Mouse (Mus musculus) erythroblast, embryonic 14.5 days (primary cell): ENCODE measurements around the gene Nfkbid. TPM values are rescaled to one million over a fixed set of nuclear protein-coding genes. Genes with fewer than 3 reads are reported as not detected.

Source experiments
- H3K27me3 ChIP-seq: 2 replicates; pipeline ENCODE4 v1.6.1; 2012; ENCODE audit warnings: inconsistent platforms; ENCODE audit not compliant: control insufficient read depth
- H3K36me3 ChIP-seq: 2 replicates; pipeline ENCODE4 v1.6.1; 2012; ENCODE audit warnings: mild to moderate bottlenecking, inconsistent platforms; ENCODE audit not compliant: control insufficient read depth
- H3K4me1 ChIP-seq: 2 replicates; pipeline ENCODE4 v1.6.1; 2012; ENCODE audit warnings: inconsistent platforms; ENCODE audit not compliant: control insufficient read depth
- H3K4me3 ChIP-seq: replicated peaks from 2 replicates; pipeline ENCODE3; 2012; ENCODE audit warnings: moderate library complexity, mild to moderate bottlenecking, inconsistent platforms
- H3K9me3 ChIP-seq: 2 replicates; pipeline ENCODE4 v1.6.1; 2012; ENCODE audit warnings: low read length, inconsistent platforms, mixed read lengths; ENCODE audit not compliant: control insufficient read depth
- GATA1 ChIP-seq: IDR thresholded peaks from 2 replicates; pipeline ENCODE4 v1.6.1; 2012; ENCODE audit warnings: low read length, inconsistent platforms, mixed read lengths
- TAL1 ChIP-seq: IDR thresholded peaks from 3 replicates; pipeline ENCODE4 v1.6.1; 2012; ENCODE audit warnings: low read length, inconsistent platforms, mixed read lengths
- polyA plus RNA-seq: library from polyadenylated mRNA; stranded (reverse); fragments of >175 nt; gene quantifications from 2 replicates; pipeline ENCODE4 v1.2.3, GENCODE M21; 2012

Gene Nfkbid
- polyA plus RNA-seq, 1 experiment = 0.23 TPM

DNA sequence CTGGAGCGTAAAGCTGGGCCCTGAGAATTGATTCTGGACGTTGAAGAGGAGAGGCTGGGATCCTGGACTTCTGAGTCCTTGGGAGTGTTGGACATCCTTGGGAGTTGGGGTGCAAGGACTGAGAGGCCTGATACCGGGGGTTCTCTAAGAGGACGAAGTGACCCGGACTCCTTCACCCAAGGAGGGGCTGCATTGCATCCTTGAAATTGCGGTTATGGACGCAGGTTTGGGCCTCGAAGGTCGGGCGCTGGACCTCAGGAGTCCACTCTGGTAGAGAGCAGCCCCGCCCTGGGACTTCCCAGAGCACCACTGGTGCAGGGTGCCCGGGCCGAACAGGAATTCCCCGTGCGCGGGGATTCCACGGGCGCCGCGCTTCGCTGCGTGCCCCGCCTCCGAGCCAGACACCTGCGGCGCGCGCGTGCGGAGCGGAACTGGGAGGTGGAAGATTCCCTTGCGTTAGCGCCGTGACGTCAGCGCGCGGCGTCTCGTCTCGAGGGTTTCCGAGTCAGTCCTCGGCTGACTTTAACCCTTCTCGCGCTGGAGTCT is 431 bp downstream of the Nfkbid start:
- Histone ChIP-seq H3K4me3 (peak overlapping the region; percentile 63), H3K27me3 (peaks cover 12% of the 10 kb centered on the region), H3K9me3 (no peaks in the 10 kb centered on the region), H3K4me1 (peaks cover 27% of the 10 kb centered on the region), H3K36me3 (peaks cover 14% of the 10 kb centered on the region)
- TF ChIP-seq GATA1 (no peak), TAL1 (no peak)

DNA sequence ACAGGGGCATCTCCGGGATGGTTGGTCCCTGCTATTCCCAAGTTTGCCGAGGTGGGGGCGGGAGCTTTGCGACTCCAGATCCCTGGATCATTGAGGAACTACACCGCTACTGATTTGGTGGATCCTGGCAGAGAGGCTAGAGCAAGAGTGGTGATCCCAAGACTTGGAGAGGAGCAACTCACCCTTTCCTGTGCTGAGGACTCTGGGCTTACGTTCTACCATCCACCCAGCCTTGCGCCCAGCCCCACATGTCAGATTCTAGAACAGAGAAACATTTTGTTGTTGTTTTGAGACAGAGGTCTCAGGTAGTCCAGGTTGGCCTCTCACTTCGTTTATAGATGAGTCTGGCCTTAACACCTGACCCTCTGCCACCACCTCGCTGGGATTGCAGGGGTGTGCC is 1.0 kb downstream of the Nfkbid start:
- Histone ChIP-seq H3K9me3 (no peaks in the 10 kb centered on the region), H3K4me1 (peaks cover 27% of the 10 kb centered on the region), H3K36me3 (peaks cover 14% of the 10 kb centered on the region), H3K4me3 (peak overlapping the region; percentile 63), H3K27me3 (peaks cover 12% of the 10 kb centered on the region)
- TF ChIP-seq GATA1 (no peak), TAL1 (no peak)

DNA sequence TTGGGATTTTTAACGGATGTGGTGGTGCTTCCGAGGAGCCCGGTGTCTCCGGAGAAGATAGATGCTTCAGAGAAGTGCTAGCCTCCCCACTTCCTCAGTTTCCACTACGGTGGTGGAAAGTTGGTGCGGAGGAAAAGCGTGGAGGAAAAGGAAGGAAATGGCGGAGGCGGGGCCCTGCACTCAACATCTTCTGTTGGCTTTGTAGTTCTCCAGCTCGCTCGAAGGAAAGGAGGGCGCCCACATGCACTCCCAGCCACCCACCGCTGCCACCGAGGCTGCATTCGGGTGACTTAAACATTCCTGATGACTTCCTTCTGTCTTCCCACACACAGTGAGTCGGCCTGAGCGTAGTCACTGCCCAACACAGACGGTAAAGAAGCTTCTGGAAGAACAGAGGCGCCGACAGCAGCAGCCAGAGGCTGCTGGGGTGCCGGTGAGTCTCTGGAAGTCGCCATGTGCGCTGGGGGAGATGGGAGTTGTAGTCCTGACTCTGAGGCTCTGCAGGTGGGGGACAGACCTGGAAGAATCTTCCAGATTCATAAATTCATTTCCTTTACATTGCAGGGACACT is 1.6 kb downstream of the Nfkbid start:
- peaks cover 14% of the 10 kb centered on the region for H3K36me3 ChIP-seq
- H3K4me1 ChIP-seq = peaks cover 27% of the 10 kb centered on the region
- H3K27me3 ChIP-seq = peaks cover 12% of the 10 kb centered on the region
- peak overlapping the region; percentile 63 for H3K4me3 ChIP-seq
- H3K9me3 ChIP-seq = no peaks in the 10 kb centered on the region
- TF ChIP-seq TAL1 (no peak), GATA1 (no peak)

- no peaks in the 10 kb centered on the region for H3K9me3 ChIP-seq
- H3K4me3 ChIP-seq = no peak overlapping the region
- peaks cover 14% of the 10 kb centered on the region for H3K36me3 ChIP-seq
- no peaks in the 10 kb centered on the region; the same call in 1 of the 2 replicates for H3K27me3 ChIP-seq
- TF ChIP-seq TAL1 = no peak
- no peak for TF ChIP-seq GATA1
- no peaks in the 10 kb centered on the region for H3K4me1 ChIP-seq
These were observed 7.8 kb downstream of the Nfkbid start for GRCm38 (mm10) chr7:30429327-30429726.

DNA sequence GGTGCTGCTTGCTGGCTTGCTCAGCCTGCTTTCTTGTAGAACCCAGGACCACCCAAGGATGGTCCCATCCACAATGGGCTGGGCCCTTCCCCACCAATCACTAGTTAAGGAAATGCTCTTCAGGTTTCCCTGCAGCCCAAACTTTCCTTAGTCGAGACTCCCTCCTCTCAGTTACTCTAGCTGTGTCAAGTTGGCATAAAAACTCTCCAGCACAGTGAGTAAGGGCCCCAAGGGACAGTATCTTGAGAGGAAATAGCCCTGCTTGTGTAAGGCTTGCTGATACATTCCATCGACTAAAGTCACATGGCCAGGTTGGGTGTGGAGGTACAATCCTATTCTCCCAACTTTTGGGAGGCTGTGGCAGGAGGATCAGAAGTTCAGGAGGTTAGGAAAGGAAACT is 8.7 kb downstream of the Nfkbid start:
- H3K4me1 ChIP-seq = no peaks in the 10 kb centered on the region
- no peak overlapping the region for H3K4me3 ChIP-seq
- peaks cover 13% of the 10 kb centered on the region for H3K36me3 ChIP-seq
- H3K9me3 ChIP-seq = no peaks in the 10 kb centered on the region
- H3K27me3 ChIP-seq = no peaks in the 10 kb centered on the region; the same call in 1 of the 2 replicates
- TF ChIP-seq GATA1 = no peak
- TF ChIP-seq TAL1 = no peak

GRCm38 (mm10) chr7:30431793-30432192 is 10.3 kb downstream of the Nfkbid start:
- no peak for TF ChIP-seq GATA1
- TF ChIP-seq TAL1 = no peak
- Histone ChIP-seq H3K4me3 (no peak overlapping the region), H3K36me3 (peaks cover 2% of the 10 kb centered on the region), H3K27me3 (peaks cover 11% of the 10 kb centered on the region), H3K4me1 (no peaks in the 10 kb centered on the region), H3K9me3 (no peaks in the 10 kb centered on the region)

DNA sequence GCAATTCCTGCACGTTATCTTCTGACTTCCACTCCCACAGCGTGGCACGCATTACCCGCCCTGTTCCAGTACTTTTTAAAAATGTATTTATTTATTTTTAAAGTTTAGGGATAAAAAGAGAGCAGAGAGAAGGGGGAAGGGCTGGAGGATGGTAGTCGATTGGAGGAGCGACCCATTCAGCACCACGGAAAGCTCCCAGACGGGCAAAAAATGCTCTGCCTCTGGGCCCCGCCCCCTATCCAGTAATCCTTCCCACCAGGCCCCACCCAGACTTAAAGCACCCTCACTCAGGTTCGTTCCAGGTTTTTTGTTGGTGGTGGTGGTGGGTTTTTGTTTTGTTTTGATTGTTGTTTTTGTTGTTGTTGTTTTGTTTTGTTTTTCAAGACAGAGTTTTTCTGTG is 12.7 kb downstream of the Nfkbid start:
- H3K4me3 ChIP-seq = no peak overlapping the region
- no peaks in the 10 kb centered on the region for H3K4me1 ChIP-seq
- TF ChIP-seq TAL1 (no peak), GATA1 (no peak)

DNA sequence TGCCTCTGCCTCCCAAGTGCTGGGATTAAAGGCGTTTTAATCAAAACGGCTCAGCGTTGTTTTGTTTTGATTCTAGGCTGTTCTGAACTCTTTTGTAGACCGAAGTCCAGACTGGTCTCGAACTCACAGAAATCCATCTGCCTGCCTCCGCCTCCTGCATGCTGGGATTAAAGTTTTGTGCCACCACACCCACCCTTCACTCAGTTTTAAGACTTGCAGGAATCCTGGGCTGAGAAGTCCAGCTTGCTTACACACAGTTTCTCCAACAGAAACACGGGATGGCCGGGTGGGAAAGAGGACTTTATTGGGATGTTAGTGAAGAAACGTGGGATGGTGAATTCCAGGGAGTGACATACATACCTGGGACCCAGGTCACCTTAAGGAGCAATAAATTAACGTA is 13.2 kb downstream of the Nfkbid start:
- H3K36me3 ChIP-seq = no peaks in the 10 kb centered on the region
- no peaks in the 10 kb centered on the region for H3K4me1 ChIP-seq
- no peak overlapping the region for H3K4me3 ChIP-seq
- peaks cover 17% of the 10 kb centered on the region for H3K27me3 ChIP-seq
- TF ChIP-seq TAL1 (no peak), GATA1 (no peak)
- H3K9me3 ChIP-seq = no peaks in the 10 kb centered on the region

More for the DNA sequence above, 12.7 kb downstream of the Nfkbid start:
- Histone ChIP-seq H3K36me3 (no peaks in the 10 kb centered on the region), H3K27me3 (peaks cover 17% of the 10 kb centered on the region), H3K9me3 (no peaks in the 10 kb centered on the region)

GRCm38 (mm10) chr7:30435156-30435555 is 13.6 kb downstream of the Nfkbid start:
- no peaks in the 10 kb centered on the region for H3K36me3 ChIP-seq
- H3K4me3 ChIP-seq = no peak overlapping the region
- peaks cover 21% of the 10 kb centered on the region for H3K27me3 ChIP-seq
- TF ChIP-seq GATA1 (no peak), TAL1 (no peak)
- H3K4me1 ChIP-seq = no peaks in the 10 kb centered on the region
- H3K9me3 ChIP-seq = no peaks in the 10 kb centered on the region
